Mouse (Mus musculus) kidney, postnatal 14 days (tissue): ENCODE results near the gene Vps26a.

Experiments
- DNase-seq: peaks from one replicate; pipeline ENCODE4 v3.0.0; 2022; ENCODE audit warnings: mixed read lengths

Vps26a gene

DNA sequence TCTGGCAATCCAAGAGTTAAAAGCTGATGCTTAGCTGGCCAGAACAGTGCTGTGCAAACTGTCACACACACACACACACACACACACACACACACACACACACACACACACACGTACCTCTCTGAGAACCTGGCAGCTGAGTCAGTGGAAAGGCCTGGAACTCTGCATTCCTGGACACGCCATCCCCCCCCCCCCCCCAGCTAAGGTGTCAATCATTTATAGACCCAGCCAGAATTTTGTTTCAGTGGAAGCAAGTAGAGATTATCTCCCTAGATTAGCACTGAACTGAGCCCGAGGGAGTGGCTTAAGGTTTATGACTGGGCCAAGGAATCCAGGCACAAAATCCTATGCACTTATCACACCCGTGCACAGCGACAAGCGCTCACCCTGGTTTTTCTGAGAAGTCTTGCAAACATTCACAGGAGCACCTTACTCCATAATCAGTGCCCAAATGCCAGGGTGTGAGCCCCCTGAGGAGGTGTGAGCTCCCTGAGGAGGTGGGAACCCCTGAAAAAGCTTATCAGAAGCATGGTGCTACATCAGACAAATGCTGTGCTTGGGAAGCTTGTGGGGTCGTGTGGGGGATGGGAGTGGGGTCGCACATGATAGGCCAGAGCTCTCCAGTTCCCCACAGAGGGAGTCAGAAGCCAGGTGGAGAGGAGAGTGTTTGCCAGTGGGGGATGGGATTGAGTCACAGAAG lies 73.5 kb downstream of the Vps26a start:
- peak; percentile 57 for DNase-seq

DNA sequence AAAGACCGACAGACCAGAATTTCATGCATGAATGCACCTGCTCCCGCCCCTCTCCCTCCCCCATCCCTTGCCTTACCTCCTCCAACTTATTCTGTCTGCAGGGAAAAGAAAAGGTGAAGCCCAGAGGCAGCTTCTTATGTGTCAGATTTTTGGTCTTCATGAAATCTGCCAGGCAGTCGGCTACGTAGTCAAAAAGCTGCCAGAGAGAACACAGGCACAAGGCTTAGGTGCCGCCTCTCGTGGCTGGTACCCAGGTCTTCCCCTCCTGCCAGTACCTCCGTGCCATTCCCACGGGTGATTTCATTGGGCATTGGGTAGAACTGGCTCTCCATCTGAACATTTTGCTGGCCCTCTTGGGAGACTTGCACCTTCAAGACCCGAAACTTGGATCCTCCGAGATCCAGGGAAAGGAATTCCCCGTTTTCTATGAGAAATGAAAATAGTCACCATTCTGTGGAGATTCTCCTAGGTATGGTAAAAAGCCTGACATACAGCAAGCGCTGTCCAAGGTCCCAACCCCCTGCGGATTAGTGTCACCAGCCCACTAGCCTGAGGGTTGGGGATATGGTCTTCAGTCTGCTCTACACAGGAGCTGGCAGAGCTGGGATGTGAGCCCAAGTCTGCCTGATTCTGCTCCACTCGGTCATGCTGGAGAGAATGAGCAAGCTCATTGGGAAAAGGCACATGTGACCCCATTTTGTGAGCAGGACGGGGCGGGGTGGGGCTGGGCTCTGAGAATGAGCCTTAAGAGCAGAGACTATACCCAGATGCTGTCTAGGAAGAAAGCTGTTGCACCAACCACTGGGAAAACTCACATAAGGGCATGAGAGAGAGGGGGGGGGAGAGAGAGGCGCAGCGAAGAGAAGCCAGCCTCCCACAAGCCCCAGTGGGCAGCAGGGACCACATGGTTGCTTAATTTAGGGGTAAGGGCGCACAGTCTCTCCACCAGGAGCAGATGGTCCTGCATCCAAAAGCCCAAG lies 74.9 kb downstream of the Vps26a start:
- no peak for DNase-seq

DNA sequence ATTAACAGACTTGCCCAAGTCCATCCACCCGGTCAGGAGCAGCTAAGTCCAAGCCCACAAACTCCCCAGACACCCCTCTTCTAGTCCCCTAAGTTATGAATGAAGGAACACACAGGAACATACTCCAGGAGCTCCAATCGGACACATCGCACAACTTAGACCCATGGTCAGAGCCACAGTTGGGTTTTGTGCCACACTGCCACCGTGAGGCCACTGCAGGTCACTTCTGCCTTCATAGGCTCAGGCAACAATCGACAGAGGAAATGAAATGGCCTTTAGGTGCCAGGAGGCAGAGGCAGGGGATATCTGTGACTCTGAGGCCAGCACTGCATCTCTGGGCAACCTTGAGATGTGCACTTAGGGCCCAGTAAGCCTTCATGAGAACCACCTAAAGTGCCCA lies 75.7 kb downstream of the Vps26a start:
- DNase-seq: peak; percentile 71
